35 mouse cellular contexts compared by ENCODE assay signal in the genomic region with DNA sequence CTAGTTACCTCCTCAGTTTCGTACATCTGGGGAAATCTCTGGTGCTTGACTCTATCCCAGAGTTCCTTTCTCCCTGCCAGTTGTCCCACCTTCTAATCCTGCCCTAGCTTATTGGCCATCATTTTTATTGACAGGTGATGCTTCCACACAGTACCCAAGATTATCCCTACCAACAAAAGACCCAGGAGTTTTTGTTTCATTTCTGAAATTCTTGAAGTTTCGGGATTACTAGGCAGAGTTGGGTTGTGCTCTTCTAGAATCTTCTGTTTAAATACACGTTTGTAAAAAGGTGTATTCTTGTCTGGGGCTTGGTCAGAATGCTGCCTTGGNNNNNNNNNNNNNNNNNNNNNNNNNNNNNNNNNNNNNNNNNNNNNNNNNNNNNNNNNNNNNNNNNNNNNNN. TPM values are rescaled to one million over a fixed set of nuclear protein-coding genes. Genes with fewer than 3 reads are reported as not detected.
"Had no signal": no experiment of that assay in that cellular context is flagged by ENCODE, and none has a peak within 500 bp of the region (broad histone marks: within the 10 kb centered on the region; RNA-seq: fewer than 3 reads in every experiment).

No protein-coding gene starts in this region.

- H3K9me3 ChIP-seq: limb, embryonic 10.5 days; limb, embryonic 12.5 days; limb, embryonic 13.5 days; limb, embryonic 15.5 days; liver, embryonic 12.5 days; liver, embryonic 13.5 days; liver, embryonic 15.5 days; lung, embryonic 15.5 days; megakaryocyte, embryonic 14.5 days; midbrain, embryonic 10.5 days; midbrain, embryonic 12.5 days; midbrain, embryonic 13.5 days; neural tube, embryonic 12.5 days had no signal

- H3K27ac ChIP-seq: left cerebral cortex, adult 2 months; limb, embryonic 10.5 days; limb, embryonic 12.5 days; limb, embryonic 13.5 days; limb, embryonic 15.5 days; liver, embryonic 12.5 days; liver, embryonic 13.5 days; liver, embryonic 14.5 days; liver, embryonic 15.5 days; lung, embryonic 15.5 days; macrophage; midbrain, embryonic 10.5 days; midbrain, embryonic 12.5 days; midbrain, embryonic 13.5 days; neural tube, embryonic 12.5 days had no signal

- H3K4me2 ChIP-seq: limb, embryonic 12.5 days; limb, embryonic 13.5 days; limb, embryonic 15.5 days; liver, embryonic 11.5 days; liver, embryonic 12.5 days; liver, embryonic 13.5 days; liver, embryonic 15.5 days; lung, embryonic 14.5 days; lung, embryonic 15.5 days; midbrain, embryonic 12.5 days; midbrain, embryonic 13.5 days; neural tube, embryonic 12.5 days had no signal

- H3K9ac ChIP-seq: limb, embryonic 12.5 days; limb, embryonic 13.5 days; limb, embryonic 15.5 days; liver, embryonic 12.5 days; liver, embryonic 13.5 days; liver, embryonic 14.5 days; liver, embryonic 15.5 days; liver, postnatal 0 days; lung, embryonic 14.5 days; lung, embryonic 15.5 days; midbrain, embryonic 12.5 days; midbrain, embryonic 13.5 days; neural tube, embryonic 12.5 days had no signal

- ATAC-seq: liver, embryonic 12.5 days; liver, postnatal 0 days; lung, postnatal 0 days; midbrain, embryonic 13.5 days; midbrain, embryonic 16.5 days had no signal

- DNase-seq: left cerebral cortex, postnatal 4 days; liver; liver, embryonic 13.5 days; liver, postnatal 0 days; lung, adult 18-20 months; lung, adult 2 months; lung, embryonic 14.5 days; lung, postnatal 10 days; lung, postnatal 14 days; lung, postnatal 36 days; lung, postnatal 4 days; midbrain, embryonic 14.5 days had no signal

- H3K4me1 ChIP-seq: limb, embryonic 10.5 days; limb, embryonic 12.5 days; limb, embryonic 13.5 days; limb, embryonic 15.5 days; liver, embryonic 12.5 days; liver, embryonic 13.5 days; liver, embryonic 15.5 days; lung, embryonic 15.5 days; midbrain, embryonic 10.5 days; midbrain, embryonic 12.5 days; midbrain, embryonic 13.5 days; neural tube, embryonic 12.5 days had no signal

- H3K27me3 ChIP-seq: limb, embryonic 12.5 days; limb, embryonic 13.5 days; limb, embryonic 15.5 days; liver, embryonic 12.5 days; liver, embryonic 13.5 days; liver, embryonic 15.5 days; lung, embryonic 15.5 days; midbrain, embryonic 12.5 days; midbrain, embryonic 13.5 days; neural tube, embryonic 12.5 days had no signal

- H3K4me3 ChIP-seq: left cerebral cortex, adult 2 months; limb, embryonic 10.5 days; limb, embryonic 12.5 days; limb, embryonic 13.5 days; limb, embryonic 15.5 days; liver, embryonic 12.5 days; liver, embryonic 13.5 days; liver, embryonic 15.5 days; lung, embryonic 15.5 days; megakaryocyte, embryonic 14.5 days; midbrain, embryonic 10.5 days; midbrain, embryonic 12.5 days; midbrain, embryonic 13.5 days; myocyte; neural tube, embryonic 12.5 days had no signal

- H3K36me3 ChIP-seq: liver, embryonic 12.5 days; liver, embryonic 13.5 days; liver, embryonic 15.5 days; lung, embryonic 15.5 days had no signal

RNA-seq across cellular contexts. Expression of a gene that starts 13.5 kb away (rescaled TPM):
- total RNA-seq: megakaryocyte progenitor cell, adult 5-6 weeks; megakaryocyte-erythroid progenitor cell, adult 5-6 weeks; monocyte, adult 5-6 weeks had no signal
- polyA plus RNA-seq: liver, adult 2 months; liver, postnatal 0 days; macrophage had no signal
